Mouse (Mus musculus) C2C12 (cell line): Measurements from ENCODE around the gene Nup85. TPM values are rescaled to one million over a fixed set of nuclear protein-coding genes. Genes with fewer than 3 reads are reported as not detected.

Source experiments
- H3K27me3 ChIP-seq: one replicate; pipeline ENCODE4 v1.6.1; 2011; ENCODE audit not compliant: control insufficient read depth, insufficient read depth, insufficient read length
- H3K36me3 ChIP-seq: one replicate; pipeline ENCODE4 v1.6.1; 2011; ENCODE audit not compliant: control insufficient read depth, insufficient read depth
- H3K4me3 ChIP-seq: one replicate; pipeline ENCODE4 v1.5.1; 2011; ENCODE audit warnings: mild to moderate bottlenecking, control low read depth; ENCODE audit not compliant: poor library complexity, insufficient read depth, severe bottlenecking
- H3K79me2 ChIP-seq: one replicate; pipeline ENCODE4 v1.6.1; 2011; ENCODE audit not compliant: control insufficient read depth, insufficient read depth
- H3K79me3 ChIP-seq: one replicate; pipeline ENCODE4 v1.6.1; 2011; ENCODE audit warnings: low read depth, control low read depth
- H3ac ChIP-seq: one replicate; pipeline ENCODE3; 2011; ENCODE audit warnings: low read depth; ENCODE audit not compliant: control insufficient read depth, insufficient read length
- CEBPB ChIP-seq: IDR thresholded peaks from one replicate; pipeline ENCODE4 v1.6.1; 2011; ENCODE audit warnings: low read depth, mild to moderate bottlenecking, control low read depth, moderate library complexity
- CTCF ChIP-seq: IDR thresholded peaks from one replicate; pipeline ENCODE4 v1.5.1; 2011; ENCODE audit not compliant: control insufficient read depth, insufficient read depth, insufficient read length
- FOSL1 ChIP-seq: IDR thresholded peaks from one replicate; pipeline ENCODE4 v1.8.0; 2011; ENCODE audit warnings: mild to moderate bottlenecking, low read length; ENCODE audit not compliant: poor library complexity, insufficient read depth, severe bottlenecking
- MAX ChIP-seq: IDR thresholded peaks from one replicate; pipeline ENCODE4 v1.6.1; 2011; ENCODE audit warnings: mild to moderate bottlenecking, control low read depth
- MYOD1 ChIP-seq: IDR thresholded peaks from one replicate; pipeline ENCODE4 v1.6.1; 2011; ENCODE audit warnings: low read depth; ENCODE audit not compliant: control insufficient read depth, insufficient read length
- MYOG ChIP-seq: IDR thresholded peaks from one replicate; pipeline ENCODE4 v1.6.1; 2011; ENCODE audit not compliant: control insufficient read depth, insufficient read length; ENCODE audit errors: extremely low read depth
- USF1 ChIP-seq: IDR thresholded peaks from one replicate; pipeline ENCODE4 v1.6.1; 2011; ENCODE audit warnings: low read depth, mild to moderate bottlenecking, control low read depth, moderate library complexity
- polyA plus RNA-seq: library from polyadenylated mRNA; unstranded; fragments of >200 nt; fragmentation: generic; extraction: Trizol; gene quantifications from one replicate; pipeline ENCODE4 v1.2.1, GENCODE M21; 2012; ENCODE audit warnings: missing spikeins

Gene Nup85
- polyA plus RNA-seq, 1 experiment = 110 TPM

GRCm38 (mm10) chr11:115612410-115613137, 48.3 kb downstream of the Nup85 start, which contains the start of gene Mif4gd:
Gene Mif4gd, minus strand, starts transcription at chr11:115612969.
- Histone ChIP-seq H3ac (peak within 1 kb of the TSS; percentile 76), H3K4me3 (peak within 1 kb of the TSS; percentile 59), H3K79me3 (no peaks in the 10 kb centered on the region), H3K36me3 (peaks cover 14% of the 10 kb centered on the region), H3K79me2 (no peaks in the 10 kb centered on the region), H3K27me3 (no peaks in the 10 kb centered on the region)
- TF ChIP-seq CTCF (peak; percentile 94), USF1 (no peak)

- Histone ChIP-seq H3K36me3 (peaks cover 8% of the 10 kb centered on the region), H3K27me3 (no peaks in the 10 kb centered on the region), H3ac (peak overlapping the region; percentile 76), H3K4me3 (peak overlapping the region; percentile 59), H3K79me2 (no peaks in the 10 kb centered on the region), H3K79me3 (no peaks in the 10 kb centered on the region)
- TF ChIP-seq CEBPB (no peak), MYOG (no peak), FOSL1 (no peak), CTCF (no peak), MAX (no peak), MYOD1 (no peak), USF1 (no peak)
Measured at GRCm38 (mm10) chr11:115613138-115613945, 49.1 kb downstream of the Nup85 start.

- H3K79me2 ChIP-seq = no peaks in the 10 kb centered on the region
- TF ChIP-seq MYOG = no peak
- TF ChIP-seq FOSL1 = no peak
- no peaks in the 10 kb centered on the region for H3K79me3 ChIP-seq
- H3ac ChIP-seq = no peak overlapping the region
- peaks cover 3% of the 10 kb centered on the region for H3K36me3 ChIP-seq
- no peaks in the 10 kb centered on the region for H3K27me3 ChIP-seq
- no peak overlapping the region for H3K4me3 ChIP-seq
Measured at GRCm38 (mm10) chr11:115614346-115615107, 50.3 kb downstream of the Nup85 start.

GRCm38 (mm10) chr11:115615108-115615825, 51.0 kb downstream of the Nup85 start:
- Histone ChIP-seq H3K27me3 (no peaks in the 10 kb centered on the region), H3ac (no peak overlapping the region), H3K79me2 (no peaks in the 10 kb centered on the region), H3K4me3 (no peak overlapping the region), H3K36me3 (peaks cover 8% of the 10 kb centered on the region), H3K79me3 (no peaks in the 10 kb centered on the region)
- TF ChIP-seq USF1 (no peak), FOSL1 (no peak), MAX (no peak), MYOG (no peak), CTCF (no peak)

- Histone ChIP-seq H3K36me3 (peaks cover 8% of the 10 kb centered on the region), H3K79me2 (no peaks in the 10 kb centered on the region), H3K4me3 (no peak overlapping the region), H3K79me3 (no peaks in the 10 kb centered on the region), H3ac (no peak overlapping the region), H3K27me3 (no peaks in the 10 kb centered on the region)
- TF ChIP-seq FOSL1 (no peak), MYOG (no peak), MYOD1 (no peak)
Measured at GRCm38 (mm10) chr11:115615875-115616274, 51.6 kb downstream of the Nup85 start.
